Mouse (Mus musculus): Measurements from ENCODE around the gene Syndig1.

Gene Syndig1

DNA sequence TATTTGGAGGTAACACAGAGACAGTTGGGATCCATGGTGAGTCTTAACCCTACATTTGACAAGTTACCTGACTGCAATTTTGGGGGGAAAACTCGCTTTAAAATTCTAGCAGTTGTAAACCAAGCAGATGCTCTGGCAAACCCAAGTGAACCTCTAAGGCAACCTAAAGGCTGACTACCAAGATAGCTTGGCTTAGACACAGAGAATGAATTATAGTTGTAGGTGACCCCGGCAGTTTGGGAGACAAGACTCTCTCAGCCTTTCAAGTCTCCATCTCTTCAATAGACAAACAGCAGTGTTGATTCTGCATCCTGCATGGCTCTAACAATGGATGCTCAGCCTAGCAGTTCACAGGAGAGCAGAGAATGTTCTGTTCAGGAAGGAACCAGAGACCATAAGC lies at the start of gene Syndig1:
TSS of gene Syndig1 (plus strand) at position 301 of the 400 bp plus-strand sequence.
- DNase-seq (ENCODE audit: low spot score): no peak

- DNase-seq (ENCODE audit: low spot score): no peak
These were observed 30.4 kb upstream of the Syndig1 start for GRCm38 (mm10) chr2:149798613-149799012.

- DNase-seq (ENCODE audit: low spot score): no peak
These were observed 24.3 kb upstream of the Syndig1 start for GRCm38 (mm10) chr2:149804599-149805140.

DNA sequence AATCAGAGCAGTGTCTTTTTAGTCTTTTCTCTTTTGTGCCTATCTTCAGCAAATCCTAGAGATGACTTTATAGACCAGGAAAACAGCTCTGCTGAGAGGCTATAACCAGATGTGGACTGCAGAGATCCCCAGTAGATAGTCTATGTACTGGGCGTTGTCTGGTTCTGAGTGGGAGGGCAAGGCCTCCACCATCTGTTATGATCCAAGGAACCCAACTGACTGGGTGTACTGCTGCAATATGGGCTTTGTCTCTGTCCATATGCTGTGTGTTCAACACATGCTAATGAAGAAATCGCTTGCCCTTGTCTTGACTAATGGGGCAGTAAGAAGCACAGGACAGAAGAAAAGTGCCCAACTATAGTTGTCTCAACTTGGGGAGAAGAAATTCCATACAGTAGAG lies 23.8 kb upstream of the Syndig1 start:
- no peak for DNase-seq (ENCODE audit: low spot score)

GRCm38 (mm10) chr2:149812899-149813298 lies 16.1 kb upstream of the Syndig1 start:
- DNase-seq (ENCODE audit: low spot score): no peak

DNA sequence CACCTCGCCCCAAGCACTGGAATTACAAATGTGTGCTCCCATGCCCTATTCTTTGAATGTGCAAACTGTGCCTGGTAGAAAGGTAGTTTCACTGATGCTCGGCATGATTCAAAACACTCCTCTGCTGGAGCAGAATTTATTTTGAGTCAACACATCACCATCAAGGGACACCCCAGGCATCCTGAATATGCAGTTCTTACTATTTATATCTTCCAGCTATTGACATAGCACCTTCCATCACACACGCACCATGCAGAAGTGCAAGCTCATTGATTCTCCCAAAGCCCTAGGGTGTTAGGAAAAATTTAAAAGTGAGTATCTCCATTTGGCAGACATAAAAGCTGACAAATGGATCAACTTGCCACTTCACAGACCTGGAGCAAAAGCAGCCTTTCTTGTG lies 10.6 kb upstream of the Syndig1 start:
- DNase-seq (ENCODE audit: low spot score): no peak

GRCm38 (mm10) chr2:149819751-149820150 lies 9.3 kb upstream of the Syndig1 start:
- no peak for DNase-seq (ENCODE audit: low spot score)

GRCm38 (mm10) chr2:149820201-149820600 lies 8.8 kb upstream of the Syndig1 start:
- DNase-seq (ENCODE audit: low spot score): no peak

GRCm38 (mm10) chr2:149829955-149830535 lies 1.0 kb downstream of the Syndig1 start:
- no peak for DNase-seq (ENCODE audit: low spot score)

DNA sequence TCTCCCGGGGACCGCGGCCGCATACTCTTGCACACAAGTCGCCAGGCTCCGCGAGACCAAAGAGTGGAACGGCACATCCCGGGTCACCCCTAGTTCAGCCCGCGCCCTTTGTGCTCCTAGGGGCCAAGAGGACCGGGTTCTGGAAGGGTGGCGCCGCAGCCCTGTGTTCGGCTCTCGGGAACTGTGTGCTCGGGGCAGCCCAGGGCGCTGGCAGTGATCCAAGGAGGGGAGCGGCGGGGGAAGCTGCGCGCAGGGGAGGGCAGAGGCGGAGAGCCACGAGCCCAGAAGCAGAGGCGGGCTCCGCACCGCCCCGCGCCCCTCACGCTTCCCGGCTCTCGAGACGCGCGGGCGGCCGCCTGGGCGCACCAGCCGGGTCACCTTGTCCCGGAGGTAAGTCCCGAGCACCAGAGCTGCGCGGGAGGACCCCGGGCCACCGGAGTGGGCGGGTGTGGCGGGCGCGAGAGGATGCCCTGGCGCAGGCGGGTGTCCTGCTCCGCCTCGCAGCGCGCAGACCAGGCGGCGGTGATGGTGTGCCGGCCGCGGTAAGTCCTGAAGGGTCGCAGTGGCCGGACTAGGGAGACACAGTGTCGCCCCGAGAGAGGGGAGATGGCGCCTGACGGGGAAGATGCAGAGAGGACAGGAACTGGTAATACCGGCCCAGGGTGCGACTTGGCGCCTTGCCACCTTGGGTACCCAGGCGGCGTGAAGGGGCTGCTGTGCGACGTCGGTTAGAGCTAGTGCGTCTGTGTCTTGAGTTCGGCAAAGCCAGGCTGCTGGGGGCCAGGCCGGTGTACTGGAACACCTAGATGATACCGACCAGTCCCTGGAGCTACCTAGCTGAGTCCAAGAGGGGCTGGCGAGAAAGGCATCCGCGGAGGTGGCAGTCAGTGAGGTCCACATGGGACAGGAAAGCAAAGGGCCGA lies 1.8 kb downstream of the Syndig1 start, which contains the start of gene C530025M09Rik:
TSS of gene C530025M09Rik (minus strand) at position 678 of the 923 bp plus-strand sequence.
- no peak for DNase-seq (ENCODE audit: low spot score)

- DNase-seq (ENCODE audit: low spot score): no peak
These were observed 2.6 kb downstream of the Syndig1 start for GRCm38 (mm10) chr2:149831459-149832245.

- no peak for DNase-seq (ENCODE audit: low spot score)
These were observed 3.3 kb downstream of the Syndig1 start for GRCm38 (mm10) chr2:149832301-149832700.

- no peak for DNase-seq (ENCODE audit: low spot score)
These were observed 6.1 kb downstream of the Syndig1 start for GRCm38 (mm10) chr2:149835091-149835490.

DNA sequence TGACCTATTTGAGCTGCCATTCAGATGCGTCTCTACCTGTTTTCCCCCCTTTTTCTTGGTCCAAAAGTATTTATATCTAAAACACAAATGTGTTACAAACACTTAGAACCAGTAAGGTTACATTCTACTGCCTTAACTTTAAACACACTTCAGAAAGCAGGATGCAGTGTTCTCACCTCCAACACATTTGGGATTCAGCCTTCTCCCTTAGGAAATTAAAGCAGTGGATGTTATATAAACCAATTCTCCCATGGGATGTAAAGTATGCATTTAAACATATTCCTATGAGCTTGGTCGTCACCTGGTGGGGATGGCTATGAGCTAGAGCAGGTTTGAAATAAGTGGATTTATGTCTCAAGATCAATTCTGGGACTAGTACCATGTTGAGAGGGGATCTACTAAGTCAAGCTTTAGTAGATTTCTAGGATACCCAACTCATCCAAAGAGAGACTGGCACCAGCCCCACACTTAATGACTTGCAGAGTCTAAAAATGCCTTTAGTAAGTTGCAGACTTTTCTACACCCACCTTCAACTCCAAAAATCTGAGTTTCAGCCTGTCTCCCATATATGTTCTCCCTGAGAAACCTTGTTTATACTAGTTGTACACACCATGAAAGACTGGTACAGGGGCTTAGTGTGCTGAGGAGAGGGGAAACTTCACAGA lies 7.6 kb downstream of the Syndig1 start:
- no peak for DNase-seq (ENCODE audit: low spot score)

DNA sequence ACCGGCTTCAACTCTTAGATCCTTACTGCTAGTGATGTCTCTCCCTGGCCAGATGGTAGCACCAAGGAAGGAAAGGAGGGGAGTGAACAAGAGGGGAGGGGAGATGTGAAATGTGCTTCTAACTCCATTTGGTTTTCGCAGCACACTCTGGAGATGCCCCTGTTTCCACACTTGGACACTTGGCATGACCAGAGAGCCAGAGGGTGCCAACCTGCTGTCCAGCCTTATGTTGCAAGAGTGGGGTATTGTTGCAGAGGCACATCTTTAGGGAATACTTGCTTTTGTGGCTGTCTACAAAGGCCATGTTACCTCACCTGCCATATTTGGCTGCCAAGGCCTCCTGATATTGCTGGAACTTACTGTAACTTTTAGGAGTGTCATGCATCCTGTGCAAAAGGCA lies 10.7 kb downstream of the Syndig1 start:
- no peak for DNase-seq (ENCODE audit: low spot score)

- no peak for DNase-seq (ENCODE audit: low spot score)
These were observed 15.6 kb downstream of the Syndig1 start for GRCm38 (mm10) chr2:149844575-149844974.

GRCm38 (mm10) chr2:149848778-149849177 lies 19.8 kb downstream of the Syndig1 start:
- no peak for DNase-seq (ENCODE audit: low spot score)

- DNase-seq (ENCODE audit: low spot score): no peak
These were observed 32.0 kb downstream of the Syndig1 start for GRCm38 (mm10) chr2:149861002-149861401.

- DNase-seq (ENCODE audit: low spot score): no peak
These were observed 37.0 kb downstream of the Syndig1 start for GRCm38 (mm10) chr2:149865914-149866435.

DNA sequence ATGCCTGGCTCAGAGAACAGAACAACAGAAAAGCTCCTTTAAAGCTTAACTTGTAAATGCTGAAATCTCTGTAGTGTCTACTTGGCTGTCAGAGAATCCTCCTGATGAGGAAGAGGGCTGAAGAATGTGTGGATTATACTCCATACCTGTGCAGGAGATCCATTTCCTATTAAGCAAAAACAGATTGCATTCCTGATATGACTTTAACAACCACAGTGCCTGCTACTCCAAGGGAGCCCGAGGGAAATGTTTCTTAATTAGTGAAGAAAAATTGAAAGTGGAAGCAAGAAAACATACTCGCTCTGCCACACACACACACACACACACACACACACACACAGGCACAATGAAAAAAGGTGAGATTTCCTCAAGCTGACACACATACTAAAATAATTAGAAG lies 41.5 kb downstream of the Syndig1 start:
- DNase-seq (ENCODE audit: low spot score): no peak

DNA sequence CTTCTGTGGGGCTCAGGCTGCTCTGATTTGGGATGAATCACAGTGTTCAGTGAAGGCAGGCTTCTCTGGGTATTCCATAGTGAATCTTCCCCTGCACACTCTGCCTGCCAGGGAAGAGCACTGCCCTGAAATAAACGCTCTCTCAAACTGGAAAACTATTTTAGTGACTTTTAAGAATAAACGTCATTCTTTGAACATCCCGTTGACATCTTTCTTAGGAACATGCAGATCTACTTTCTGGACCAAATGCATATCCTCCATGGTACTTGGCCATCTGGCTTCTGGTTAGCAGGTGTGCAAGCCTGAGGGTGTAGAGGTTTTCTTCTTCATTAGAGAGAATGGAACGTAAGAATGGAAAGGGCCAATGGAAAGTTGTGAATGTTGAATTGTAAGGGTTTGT lies 43.5 kb downstream of the Syndig1 start:
- no peak for DNase-seq (ENCODE audit: low spot score)

All from spleen, adult 12 weeks (tissue).